Mouse (Mus musculus): Measurements from ENCODE around the gene Gm10401.

- TF ChIP-seq CTCF (conservative IDR thresholded peaks at IDR 0.05; ENCODE audit: low read length): no peak
- no peak for TF ChIP-seq POU5F1 (IDR thresholded peaks at IDR 0.05; ENCODE audit: borderline replicate concordance, low read length)
- no peak for TF ChIP-seq NANOG (IDR thresholded peaks at IDR 0.05; ENCODE audit: borderline replicate concordance, low read length)
Observed at GRCm38 (mm10) chr5:115139124-115139523, 41.0 kb upstream of the Gm10401 start.
